23 mouse cellular contexts compared by ENCODE assay signal in genomic region chr19:27916446-27916845, GRCm38 (mm10).
DNase-seq lines count a peak whose midpoint lies in the region; ATAC-seq lines count a peak whose summit lies in the region.
"Had no signal": no experiment of that assay in that cellular context is flagged by ENCODE, and none has a peak within 500 bp of the region (broad histone marks: within the 10 kb centered on the region; RNA-seq: fewer than 3 reads in every experiment).

No protein-coding gene starts in this region.

- 50% methylated on average over 2 of the region's 2 CpGs for WGBS in midbrain, embryonic 14.5 days
- WGBS in midbrain, embryonic 13.5 days: 48% methylated on average over 2 of the region's 2 CpGs

- peak; percentile 32 to 54 for DNase-seq in frontal cortex, postnatal 36 days (ENCODE audit: low spot score in 2 of 2)
- DNase-seq in frontal cortex, postnatal 14 days (ENCODE audit: low spot score in 2 of 2): no peak
- peak; percentile 29 for DNase-seq in midbrain, embryonic 14.5 days
- DNase-seq in brain, adult 2 months (ENCODE audit: low read depth, low spot score): peak; percentile 82
- peak; percentile 21 to 54 for DNase-seq in left cerebral cortex, adult 18-20 months (ENCODE audit: low spot score in 2 of 2)
- DNase-seq in lung, postnatal 25 days (ENCODE audit: low spot score): no peak
- DNase-seq: adrenal gland, adult 8-10 months; cerebellum, adult 11-12 months; gastrocnemius, postnatal 10 days; heart, adult 11 months; heart, postnatal 14 days; kidney, postnatal 4 days; retina, postnatal 1 day; thymus, postnatal 36 days had no signal

- H3K36me3 ChIP-seq in midbrain, embryonic 14.5 days (ENCODE audit: control insufficient read depth, insufficient read depth, low read length): no peaks in the 10 kb centered on the region
- no peaks in the 10 kb centered on the region for H3K36me3 ChIP-seq in midbrain, embryonic 13.5 days
- H3K36me3 ChIP-seq: embryonic facial prominence, embryonic 15.5 days; heart, embryonic 12.5 days; hindbrain, embryonic 13.5 days; lung, embryonic 15.5 days; midbrain, embryonic 10.5 days had no signal

- no peak overlapping the region for H3K9ac ChIP-seq in midbrain, embryonic 14.5 days (replicated peaks; ENCODE audit: low read length)
- no peak overlapping the region for H3K9ac ChIP-seq in midbrain, embryonic 13.5 days (replicated peaks)
- H3K9ac ChIP-seq: embryonic facial prominence, embryonic 15.5 days; heart, embryonic 12.5 days; hindbrain, embryonic 13.5 days; liver, embryonic 14.5 days; lung, embryonic 15.5 days had no signal

- ATAC-seq in midbrain, embryonic 14.5 days (ENCODE audit: low FRiP score, low TSS enrichment): no peak
- ATAC-seq in midbrain, embryonic 13.5 days: no peak
- ATAC-seq: intestine, embryonic 16.5 days had no signal

- no peaks in the 10 kb centered on the region for H3K9me3 ChIP-seq in midbrain, embryonic 14.5 days (ENCODE audit: control insufficient read depth, low read length)
- no peaks in the 10 kb centered on the region for H3K9me3 ChIP-seq in midbrain, embryonic 13.5 days
- H3K9me3 ChIP-seq: embryonic facial prominence, embryonic 15.5 days; heart, embryonic 12.5 days; hindbrain, embryonic 13.5 days; lung, embryonic 15.5 days; midbrain, embryonic 10.5 days had no signal

- H3K4me2 ChIP-seq in midbrain, embryonic 14.5 days (ENCODE audit: low read length): no peak overlapping the region
- no peak overlapping the region for H3K4me2 ChIP-seq in midbrain, embryonic 13.5 days (replicated peaks)
- H3K4me2 ChIP-seq: embryonic facial prominence, embryonic 15.5 days; heart, embryonic 12.5 days; hindbrain, embryonic 13.5 days; lung, embryonic 15.5 days had no signal

- H3K4me1 ChIP-seq in midbrain, embryonic 14.5 days (ENCODE audit: control insufficient read depth, insufficient read depth, low read length): no peaks in the 10 kb centered on the region
- peaks cover 7% of the 10 kb centered on the region; the same call in 1 of the 2 replicates for H3K4me1 ChIP-seq in midbrain, embryonic 13.5 days (replicated peaks)
- H3K4me1 ChIP-seq: embryonic facial prominence, embryonic 15.5 days; heart, embryonic 12.5 days; hindbrain, embryonic 13.5 days; lung, embryonic 15.5 days; midbrain, embryonic 10.5 days had no signal

- H3K27me3 ChIP-seq in midbrain, embryonic 14.5 days (ENCODE audit: control insufficient read depth, insufficient read depth, low read length): no peaks in the 10 kb centered on the region
- no peaks in the 10 kb centered on the region for H3K27me3 ChIP-seq in midbrain, embryonic 13.5 days
- H3K27me3 ChIP-seq: embryonic facial prominence, embryonic 15.5 days; heart, embryonic 12.5 days; hindbrain, embryonic 13.5 days; lung, embryonic 15.5 days had no signal

- 0 out of 2 replicates have a peak overlapping the region, but pooled peaks have one; percentile 5 for H3K27ac ChIP-seq in midbrain, embryonic 14.5 days (replicated peaks; ENCODE audit: low read depth, low read length)
- H3K27ac ChIP-seq in midbrain, embryonic 13.5 days: no peak overlapping the region
- H3K27ac ChIP-seq: embryonic facial prominence, embryonic 15.5 days; hindbrain, embryonic 13.5 days; liver, embryonic 14.5 days; lung, embryonic 15.5 days; macrophage; midbrain, embryonic 10.5 days had no signal

- no peak overlapping the region for H3K4me3 ChIP-seq in midbrain, embryonic 14.5 days (replicated peaks; ENCODE audit: low read depth, low read length)
- no peak overlapping the region for H3K4me3 ChIP-seq in midbrain, embryonic 13.5 days (replicated peaks)
- H3K4me3 ChIP-seq: embryonic facial prominence, embryonic 15.5 days; heart, embryonic 12.5 days; hindbrain, embryonic 13.5 days; lung, embryonic 15.5 days; midbrain, embryonic 10.5 days had no signal

Comparison
In these comparisons a context has a peak if more than half of its experiments do, and no peak if none do; other contexts are left out.
1. DNase-seq: peak in frontal cortex, postnatal 36 days (2 of 2), midbrain, embryonic 14.5 days (single experiment), brain, adult 2 months (single experiment) and left cerebral cortex, adult 18-20 months (2 of 2); none in frontal cortex, postnatal 14 days (0 of 2) and lung, postnatal 25 days (single experiment).